Mouse (Mus musculus): Measurements from ENCODE around the gene Akp3.
A peak's percentile ranks its signal among the peaks of the same experiment; 100 is the strongest.

Gene Akp3

GRCm38 (mm10) chr1:87124673-87125072 is at the start of gene Akp3:
TSS of gene Akp3 (plus strand) at chr1:87124973.
- DNase-seq (ENCODE audit: low read depth, low spot score) = no peak

DNA sequence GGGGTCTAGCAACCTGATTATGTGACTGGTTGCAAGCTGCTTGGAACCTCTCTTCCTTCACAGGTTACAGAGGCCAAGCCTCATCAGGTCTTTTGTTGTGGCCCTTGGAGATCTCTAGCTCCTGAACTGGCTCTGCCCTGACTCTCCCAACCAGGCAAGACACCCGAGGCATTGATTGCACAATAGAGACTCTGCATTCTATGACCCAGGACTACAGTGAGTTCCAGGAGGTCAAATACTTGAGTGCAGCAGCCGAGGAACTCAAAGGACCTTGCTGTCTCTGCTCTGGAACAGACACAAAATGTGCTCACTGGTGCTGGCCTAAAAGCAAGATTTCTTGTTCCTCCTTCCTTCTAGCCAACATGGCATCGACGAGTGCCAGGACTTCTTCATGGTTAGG is 38.6 kb upstream of the Akp3 start:
- DNase-seq (ENCODE audit: low read depth, low spot score) = peak; percentile 25

- DNase-seq (ENCODE audit: low read depth, low spot score) = no peak
These were observed 37.8 kb upstream of the Akp3 start for GRCm38 (mm10) chr1:87086964-87087363.

DNA sequence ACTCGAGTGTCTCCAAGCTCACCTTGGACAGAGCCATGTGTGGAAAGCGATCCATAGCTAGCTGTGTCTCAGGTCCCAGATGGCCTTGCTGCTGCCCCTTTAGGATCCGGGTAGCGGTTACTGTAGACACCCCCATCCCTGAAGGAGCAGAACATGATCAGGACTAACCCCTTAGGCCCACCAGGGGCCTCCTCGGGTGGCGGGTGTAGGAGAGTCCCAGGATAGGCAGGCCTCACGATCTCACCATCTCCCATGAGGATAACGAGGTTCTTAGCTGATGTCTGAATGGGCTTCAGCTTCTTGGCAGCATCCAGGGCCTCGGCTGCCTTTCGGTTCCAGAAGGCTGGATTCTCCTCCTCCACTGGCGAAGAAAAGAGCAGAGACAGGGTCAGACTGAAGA is 35.5 kb upstream of the Akp3 start:
- no peak for DNase-seq (ENCODE audit: low read depth, low spot score)

- no peak for DNase-seq (ENCODE audit: low read depth, low spot score)
These were observed 34.9 kb upstream of the Akp3 start, which contains the start of gene Alppl2 for GRCm38 (mm10) chr1:87089828-87090227. TSS of gene Alppl2 (minus strand) at chr1:87089928.

DNA sequence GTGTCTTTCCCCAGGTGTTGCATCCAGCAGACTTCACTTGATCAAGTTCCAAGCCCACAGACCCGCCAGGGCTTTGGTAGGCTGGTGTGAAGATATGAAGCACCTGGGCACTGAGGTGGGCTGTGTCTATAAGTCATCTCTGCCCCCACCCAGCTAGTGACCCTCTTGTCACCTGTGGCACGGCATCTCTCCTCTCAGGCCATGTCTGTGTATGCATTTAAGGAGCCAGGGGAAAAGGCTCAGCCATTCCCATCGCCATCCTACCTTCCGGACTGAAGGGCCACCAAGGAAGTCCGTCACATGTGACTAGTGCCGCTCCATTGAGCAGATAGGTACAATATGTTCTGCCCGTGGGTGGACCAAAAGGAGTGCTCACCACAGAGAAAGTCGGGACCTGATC is 29.1 kb upstream of the Akp3 start:
- DNase-seq (ENCODE audit: low read depth, low spot score) = no peak

- DNase-seq (ENCODE audit: low read depth, low spot score) = peak; percentile 18
These were observed 26.3 kb upstream of the Akp3 start for GRCm38 (mm10) chr1:87098358-87098975.

GRCm38 (mm10) chr1:87101411-87101810 is 23.4 kb upstream of the Akp3 start, which contains the start of gene Alpi:
TSS of gene Alpi (minus strand) at chr1:87101606.
- DNase-seq (ENCODE audit: low read depth, low spot score) = no peak

DNA sequence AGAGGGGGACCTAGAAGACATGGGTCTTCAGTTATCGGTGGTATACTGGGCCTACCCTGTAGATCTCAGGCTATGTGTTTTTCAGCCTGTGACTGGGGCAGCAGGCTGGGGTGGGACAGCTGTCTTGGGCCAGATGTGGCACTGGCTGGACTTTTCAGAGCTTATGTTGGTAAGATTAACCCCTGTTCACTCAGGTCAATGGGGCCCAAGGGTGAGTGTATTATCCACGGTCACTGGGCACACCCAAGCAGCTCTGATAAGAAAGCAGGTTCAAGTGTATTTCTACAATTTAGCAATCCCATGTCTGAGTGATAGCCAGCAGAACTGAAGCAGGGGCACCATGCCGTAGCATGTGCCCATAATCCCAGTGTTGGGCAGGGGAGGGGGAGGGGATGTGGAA is 22.7 kb upstream of the Akp3 start:
- no peak for DNase-seq (ENCODE audit: low read depth, low spot score)

DNA sequence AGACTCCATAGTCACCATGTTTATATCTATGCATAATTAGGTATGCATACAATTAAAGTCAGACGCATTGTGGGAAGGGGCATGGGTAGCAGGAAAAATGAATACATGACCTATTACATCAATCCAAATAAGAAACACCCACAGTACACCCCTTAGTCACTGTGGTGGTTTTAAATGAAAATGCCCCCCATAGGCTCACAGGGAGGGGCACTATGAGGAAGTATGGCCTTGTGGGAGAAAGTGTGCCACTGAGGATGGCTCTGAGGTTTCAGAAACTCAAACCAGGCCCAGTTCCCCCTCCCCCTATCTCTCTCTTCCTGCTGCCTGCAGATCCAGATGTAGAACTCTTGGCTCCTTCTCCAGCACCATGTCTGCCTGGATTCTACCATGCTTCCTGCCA is 20.8 kb upstream of the Akp3 start:
- DNase-seq (ENCODE audit: low read depth, low spot score) = no peak

DNA sequence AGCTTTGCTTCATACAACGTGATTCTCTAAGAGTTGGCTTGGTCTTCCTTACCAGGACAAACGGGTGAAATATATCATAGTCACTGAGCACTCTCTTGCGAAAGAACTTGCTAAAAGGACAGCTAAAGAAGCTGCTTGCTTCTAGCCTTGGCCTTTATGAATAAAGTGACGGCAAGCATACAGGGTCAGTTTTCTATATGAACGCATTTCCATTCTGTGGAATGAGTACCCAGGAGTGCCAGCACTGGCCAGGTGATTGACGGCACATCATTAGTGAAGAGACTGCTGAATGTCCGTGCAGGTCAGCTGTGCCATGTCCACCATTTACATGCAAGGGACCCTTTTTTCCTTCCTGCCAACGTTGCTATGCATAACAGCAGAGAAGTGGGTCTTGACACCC is 18.2 kb upstream of the Akp3 start:
- no peak for DNase-seq (ENCODE audit: low read depth, low spot score)

DNA sequence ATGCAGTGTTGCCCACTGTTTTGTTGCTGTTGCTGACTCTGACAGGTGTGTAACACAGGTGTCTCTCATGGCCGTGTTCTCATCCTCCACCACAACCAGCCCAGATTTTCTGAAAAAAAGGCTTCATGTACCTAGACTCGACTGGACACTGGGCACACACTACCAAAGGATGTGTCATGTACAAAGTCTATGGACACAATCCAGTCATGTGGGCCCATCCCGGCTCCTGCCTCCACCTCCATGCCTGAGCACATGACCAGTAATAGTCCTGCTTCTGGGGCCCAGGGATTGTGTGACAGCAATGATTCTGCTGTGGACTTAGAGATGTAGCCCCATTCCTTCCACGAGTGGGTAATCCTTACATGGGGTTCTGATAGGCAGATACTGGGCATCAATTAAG is 16.2 kb upstream of the Akp3 start:
- DNase-seq (ENCODE audit: low read depth, low spot score) = no peak

GRCm38 (mm10) chr1:87111719-87112354 is 12.9 kb upstream of the Akp3 start:
- peak; percentile 4 for DNase-seq (ENCODE audit: low read depth, low spot score)

DNA sequence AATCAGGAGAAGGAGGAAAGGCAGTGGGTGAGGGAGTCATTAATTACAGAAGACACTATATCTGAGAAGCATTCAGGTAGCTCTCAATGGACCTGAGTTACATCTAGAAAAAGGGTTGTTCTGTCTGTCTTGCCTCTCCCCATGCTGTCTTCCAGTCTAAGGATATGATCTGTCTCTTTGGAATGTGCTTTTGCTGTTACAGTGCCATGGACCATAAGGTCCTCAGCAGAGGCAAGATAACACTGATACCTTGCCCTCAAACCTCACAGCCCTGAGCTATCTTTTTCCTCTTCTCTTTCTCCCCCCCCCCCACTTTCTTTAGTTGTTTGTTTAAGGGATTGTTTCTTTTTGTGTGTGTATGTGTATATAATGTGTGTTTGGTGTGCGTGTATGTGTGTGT is 10.0 kb upstream of the Akp3 start:
- no peak for DNase-seq (ENCODE audit: low read depth, low spot score)

DNA sequence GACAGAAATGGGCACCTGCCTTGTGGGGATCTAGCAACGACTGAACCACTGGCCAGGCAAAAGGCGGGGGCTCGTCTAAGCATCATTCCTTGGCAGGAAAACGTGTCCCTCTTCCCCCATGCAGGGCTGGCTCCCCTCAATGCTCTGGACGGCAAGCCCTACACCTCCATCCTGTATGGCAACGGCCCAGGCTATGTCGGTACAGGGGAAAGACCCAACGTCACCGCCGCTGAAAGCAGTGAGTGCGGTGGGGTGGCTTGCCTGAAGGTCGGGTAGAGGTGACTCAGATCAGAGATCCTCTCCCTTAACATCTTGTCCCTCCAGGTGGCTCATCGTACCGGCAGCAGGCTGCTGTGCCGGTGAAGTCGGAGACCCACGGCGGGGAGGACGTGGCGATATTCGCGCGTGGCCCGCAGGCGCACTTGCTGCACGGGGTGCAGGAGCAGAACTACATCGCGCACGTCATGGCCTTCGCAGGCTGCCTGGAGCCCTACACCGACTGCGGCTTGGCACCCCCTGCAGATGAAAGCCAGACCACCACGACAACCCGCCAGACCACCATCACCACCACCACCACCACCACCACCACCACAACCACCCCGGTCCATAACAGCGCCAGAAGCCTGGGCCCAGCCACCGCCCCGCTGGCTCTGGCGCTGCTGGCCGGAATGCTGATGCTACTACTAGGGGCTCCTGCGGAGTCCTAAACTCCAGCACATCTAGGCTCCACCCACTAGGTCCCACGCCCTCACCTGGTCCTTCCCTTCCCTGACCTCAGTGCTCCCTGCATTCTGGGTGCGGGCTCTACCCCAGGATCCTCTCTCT is 2.6 kb downstream of the Akp3 start:
- no peak for DNase-seq (ENCODE audit: low read depth, low spot score)

DNA sequence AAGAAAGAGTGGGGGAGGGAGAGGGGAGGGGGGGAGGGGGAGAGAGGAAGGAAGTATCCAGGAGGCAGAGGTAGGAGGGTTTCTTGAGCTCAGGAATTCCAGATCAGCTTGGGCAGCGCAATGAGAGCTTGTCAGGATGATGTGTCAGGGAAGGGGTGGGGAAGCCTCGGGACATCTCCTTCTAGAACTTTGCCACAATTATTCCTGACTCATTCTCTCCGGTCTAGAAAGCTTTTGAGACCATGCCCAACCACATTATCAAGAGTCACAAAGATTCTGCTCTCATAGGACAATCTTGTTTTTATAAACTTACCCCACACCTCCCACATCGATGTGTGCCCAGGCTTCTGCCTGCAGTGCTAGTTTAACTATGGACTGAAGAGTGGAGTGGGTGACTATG is 7.0 kb downstream of the Akp3 start:
- no peak for DNase-seq (ENCODE audit: low read depth, low spot score)

- no peak for DNase-seq (ENCODE audit: low read depth, low spot score)
These were observed 16.8 kb downstream of the Akp3 start for GRCm38 (mm10) chr1:87141550-87141949.

- DNase-seq (ENCODE audit: low read depth, low spot score) = peak; percentile 32
These were observed 17.7 kb downstream of the Akp3 start for GRCm38 (mm10) chr1:87142456-87142855.

- DNase-seq (ENCODE audit: low read depth, low spot score) = no peak
These were observed 18.4 kb downstream of the Akp3 start for GRCm38 (mm10) chr1:87143141-87143540.

DNA sequence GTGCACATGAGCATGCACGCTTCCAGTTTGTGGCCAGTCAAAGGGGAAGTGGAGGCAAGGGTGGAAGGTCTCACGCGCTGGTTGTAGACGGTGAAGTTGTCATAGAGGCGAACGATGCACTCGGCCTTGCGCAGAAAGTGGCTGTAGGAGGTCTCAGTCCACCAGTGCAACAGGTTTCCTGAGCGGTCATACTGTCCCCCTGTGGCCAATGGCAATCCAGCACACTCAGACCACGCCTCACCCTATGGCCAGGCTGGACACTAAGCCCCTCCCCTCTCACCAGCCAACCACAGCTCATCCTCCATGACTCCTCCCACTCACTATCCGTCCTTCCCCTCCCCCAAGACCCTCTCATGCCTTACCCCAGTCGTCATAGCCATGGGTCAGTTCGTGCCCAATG is 24.6 kb downstream of the Akp3 start:
- no peak for DNase-seq (ENCODE audit: low read depth, low spot score)

GRCm38 (mm10) chr1:87151286-87151685 is 26.5 kb downstream of the Akp3 start:
- peak; percentile 38 for DNase-seq (ENCODE audit: low read depth, low spot score)

- no peak for DNase-seq (ENCODE audit: low read depth, low spot score)
These were observed 29.2 kb downstream of the Akp3 start for GRCm38 (mm10) chr1:87153776-87154500.

Measured in skeletal muscle tissue, adult 2 months (tissue).